Mouse (Mus musculus): ENCODE results near the gene Fam49a.

- TF ChIP-seq POLR2A (IDR thresholded peaks at IDR 0.05; ENCODE audit: control insufficient read depth, low read depth, low read length), result no peak
- TF ChIP-seq CTCF (IDR thresholded peaks at IDR 0.05; ENCODE audit: control insufficient read depth, insufficient read depth, insufficient replicate concordance, low read depth, low read length), result no peak
Measured at GRCm38 (mm10) chr12:12409044-12409443, 147.1 kb downstream of the Fam49a start.
